Mouse (Mus musculus) left cerebral cortex, adult 2 months (tissue): ENCODE measurements at regions not wholly inside any gene's neighbourhood (a gene's known extent, or its start where the extent isn't known, plus 50 kb on each side); places are given as distances from the start of the nearest gene placed in this dataset.

ENCODE experiments used
- DNase-seq, 2 experiments: peaks; one replicate each; pipeline ENCODE4 v3.0.0; 2021 to 2022; ENCODE audit warnings: low spot score in 2 of 2, mixed read lengths in 1 of 2; ENCODE audit errors: extremely low spot score in 1 of 2
- H3K27ac ChIP-seq: fragments of 200-600 bp; 2 replicates; pipeline ENCODE4 v1.8.1; 2022
- H3K4me3 ChIP-seq: fragments of 200-600 bp; 2 replicates; pipeline ENCODE4 v1.8.1; 2022
- CTCF ChIP-seq: fragments of 200-600 bp; IDR thresholded peaks from 2 replicates; pipeline ENCODE4 v1.8.1; 2022; ENCODE audit warnings: antibody characterized with exemption, mild to moderate bottlenecking, moderate library complexity
- intact Hi-C: fragments of 180-260 bp; cut with DNase I; formaldehyde crosslinking; loops from one replicate; pipeline ENCODE4 v1.15.1; 2025

DNA sequence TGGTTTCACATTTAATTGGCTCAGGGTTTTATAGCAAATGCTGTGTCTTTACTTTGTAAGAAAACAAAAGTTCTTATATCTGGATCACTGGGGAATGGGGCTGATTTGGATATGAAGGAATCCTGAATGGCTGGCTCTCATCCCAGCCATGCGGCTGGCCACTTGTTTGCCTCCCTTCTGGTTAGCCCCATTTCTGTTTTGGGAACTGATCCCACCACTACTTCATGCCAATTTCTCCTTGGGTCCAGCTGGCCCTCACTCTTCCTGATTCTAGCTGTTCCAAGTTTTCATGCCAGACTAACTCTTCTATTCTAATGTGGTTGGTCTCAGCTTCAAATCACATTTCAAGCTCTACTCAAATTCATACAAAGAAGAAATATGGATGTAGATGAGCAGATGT, 5319.6 kb downstream of the 9330182O14Rik start:
- no peak for TF ChIP-seq CTCF
- Histone ChIP-seq H3K27ac (no peak overlapping the region), H3K4me3 (no peak overlapping the region)
- DNase-seq: peak; percentile 37 to 40
- intact Hi-C loops: no loop called here

DNA sequence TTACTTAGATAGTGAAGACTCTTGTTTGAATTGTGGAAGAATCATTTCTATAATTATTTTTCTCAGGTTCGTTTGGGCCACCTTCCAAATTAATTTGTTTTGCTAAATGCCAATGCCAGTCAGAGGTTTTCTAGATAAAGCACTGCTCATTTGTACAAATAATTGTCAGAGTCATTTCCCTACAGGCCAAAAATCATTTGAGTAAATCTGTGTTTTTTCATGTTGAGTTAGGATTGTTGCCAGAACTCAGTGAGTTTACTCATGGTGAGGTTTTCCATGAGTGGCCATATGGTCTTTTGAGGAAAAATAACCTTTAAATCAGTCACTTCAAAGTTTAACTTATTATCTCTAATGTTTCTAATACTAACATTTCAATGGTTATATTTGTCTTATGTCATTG, 5336.3 kb downstream of the 9330182O14Rik start:
- Histone ChIP-seq H3K4me3 (no peak overlapping the region), H3K27ac (no peak overlapping the region)
- DNase-seq: no peak
- intact Hi-C loops: no loop called here
- TF ChIP-seq CTCF: no peak

DNA sequence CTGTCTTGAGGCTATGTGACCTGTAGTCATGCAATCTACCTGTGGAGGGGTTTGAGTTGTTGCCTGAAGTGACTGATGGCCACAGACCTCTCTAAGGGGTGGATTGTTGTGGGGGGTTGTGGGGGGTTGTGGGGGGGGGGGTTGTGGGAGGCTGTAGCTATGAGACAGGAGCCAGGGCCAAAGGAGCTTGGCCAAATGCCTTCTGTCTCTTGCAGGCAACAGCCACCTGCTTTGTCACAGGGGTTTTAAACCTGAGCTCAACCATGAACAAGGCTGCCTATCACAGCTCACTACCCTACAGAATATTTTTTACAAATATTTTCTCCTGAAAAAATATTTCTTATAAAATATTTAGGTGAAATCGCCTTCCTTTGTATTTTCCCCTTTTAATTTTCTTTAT, 5339.0 kb downstream of the 9330182O14Rik start:
- no peak for DNase-seq
- no peak overlapping the region for H3K27ac ChIP-seq
- no peak for TF ChIP-seq CTCF
- H3K4me3 ChIP-seq: no peak overlapping the region
- intact Hi-C loops: no loop called here

GRCm38 (mm10) chr15:45510271-45510670, 5376.1 kb downstream of the 9330182O14Rik start:
- intact Hi-C loops: no loop called here
- no peak for DNase-seq
- Histone ChIP-seq H3K27ac (no peak overlapping the region), H3K4me3 (no peak overlapping the region)
- peak; percentile 46 for TF ChIP-seq CTCF
